Mouse (Mus musculus) ES-Bruce4 (cell line): ENCODE data around the gene Ago4. TPM values are rescaled to one million over a fixed set of nuclear protein-coding genes. Genes with fewer than 3 reads are reported as not detected.

ENCODE experiments used
- H3K27ac ChIP-seq: 2 replicates; pipeline ENCODE4 v1.5.1; 2012; ENCODE audit warnings: low read length, inconsistent platforms; ENCODE audit not compliant: insufficient read depth
- H3K27me3 ChIP-seq: 2 replicates; pipeline ENCODE4 v1.6.1; 2012; ENCODE audit warnings: mild to moderate bottlenecking, low read length, inconsistent platforms; ENCODE audit not compliant: control insufficient read depth, poor library complexity, insufficient read depth, severe bottlenecking
- H3K36me3 ChIP-seq: 2 replicates; pipeline ENCODE4 v1.6.1; 2012; ENCODE audit warnings: inconsistent platforms, mild to moderate bottlenecking, low read length, moderate library complexity; ENCODE audit not compliant: control insufficient read depth, poor library complexity, insufficient read depth, severe bottlenecking
- H3K4me1 ChIP-seq: one replicate; pipeline ENCODE4 v1.8.1; 2011; ENCODE audit warnings: low read length; ENCODE audit not compliant: control insufficient read depth, insufficient read depth
- H3K4me3 ChIP-seq: 2 replicates; pipeline ENCODE4 v1.5.1; 2011; ENCODE audit warnings: low read depth, mild to moderate bottlenecking, low read length
- H3K9ac ChIP-seq: 2 replicates; pipeline ENCODE4 v1.6.1; 2012; ENCODE audit warnings: low read depth, mild to moderate bottlenecking, inconsistent platforms; ENCODE audit not compliant: poor library complexity, severe bottlenecking
- H3K9me3 ChIP-seq: replicated peaks from 2 replicates; pipeline ENCODE4 v1.6.1; 2012; ENCODE audit warnings: mild to moderate bottlenecking, low read length, inconsistent platforms; ENCODE audit not compliant: control insufficient read depth, poor library complexity, insufficient read depth, severe bottlenecking
- CTCF ChIP-seq: IDR thresholded peaks from one replicate; pipeline ENCODE4 v1.8.1; 2011; ENCODE audit warnings: low read depth, low read length
- EP300 ChIP-seq: IDR thresholded peaks from 2 replicates; pipeline ENCODE4 v1.6.1; 2011; ENCODE audit warnings: low read depth, low read length; ENCODE audit not compliant: insufficient read depth
- POLR2A ChIP-seq: IDR thresholded peaks from one replicate; pipeline ENCODE4 v1.8.1; 2011; ENCODE audit warnings: low read length; ENCODE audit not compliant: insufficient read depth
- polyA plus RNA-seq: library from polyadenylated mRNA; stranded (reverse); fragments of >200 nt; gene quantifications from 2 replicates; pipeline ENCODE4 v1.2.4, GENCODE M21; 2011; ENCODE audit warnings: low read depth; ENCODE audit not compliant: missing spikeins, insufficient read depth, insufficient read length

The Ago4 gene
- polyA plus RNA-seq, 1 experiment: 3.1 TPM

- TF ChIP-seq EP300: peak; percentile 99
- TF ChIP-seq CTCF: no peak
- H3K36me3 ChIP-seq: no peaks in the 10 kb centered on the region
- no peaks in the 10 kb centered on the region for H3K27me3 ChIP-seq
- H3K9me3 ChIP-seq: no peaks in the 10 kb centered on the region
- peak overlapping the region; percentile 72 for H3K4me3 ChIP-seq
- H3K27ac ChIP-seq: peak overlapping the region; percentile 100
- peak overlapping the region; percentile 61; the same call in 1 of the 2 replicates for H3K9ac ChIP-seq
- H3K4me1 ChIP-seq: peaks cover 4% of the 10 kb centered on the region
These were observed 67.4 kb downstream of the Ago4 start for GRCm38 (mm10) chr4:126465843-126466242.

- H3K9ac ChIP-seq: peak overlapping the region; percentile 61; the same call in 1 of the 2 replicates
- H3K4me1 ChIP-seq: peaks cover 4% of the 10 kb centered on the region
These were observed 68.4 kb downstream of the Ago4 start for GRCm38 (mm10) chr4:126464892-126465235.

GRCm38 (mm10) chr4:126464189-126464891 is 68.9 kb downstream of the Ago4 start:
- Histone ChIP-seq H3K4me3 (0 out of 2 replicates have a peak overlapping the region, but pooled peaks have one; percentile 10), H3K27me3 (no peaks in the 10 kb centered on the region), H3K36me3 (peaks cover 3% of the 10 kb centered on the region; the same call in 1 of the 2 replicates), H3K4me1 (peaks cover 7% of the 10 kb centered on the region), H3K9me3 (no peaks in the 10 kb centered on the region), H3K9ac (peak overlapping the region; percentile 34), H3K27ac (peak overlapping the region; percentile 100)
- no peak for TF ChIP-seq EP300
- TF ChIP-seq CTCF: no peak
- TF ChIP-seq POLR2A: no peak

More at GRCm38 (mm10) chr4:126464892-126465235, 68.4 kb downstream of the Ago4 start:
- H3K9me3 ChIP-seq: no peaks in the 10 kb centered on the region
- H3K27ac ChIP-seq: peak overlapping the region; percentile 100
- TF ChIP-seq EP300: peak; percentile 81
- no peak for TF ChIP-seq CTCF
- no peaks in the 10 kb centered on the region for H3K27me3 ChIP-seq
- H3K36me3 ChIP-seq: no peaks in the 10 kb centered on the region
- H3K4me3 ChIP-seq: peak overlapping the region; percentile 72

GRCm38 (mm10) chr4:126455441-126455840 is 77.8 kb downstream of the Ago4 start:
- H3K9me3 ChIP-seq: peaks cover 18% of the 10 kb centered on the region
- H3K36me3 ChIP-seq: peaks cover 63% of the 10 kb centered on the region
- no peak for TF ChIP-seq POLR2A
- no peak for TF ChIP-seq CTCF
- H3K9ac ChIP-seq: no peak overlapping the region
- H3K4me1 ChIP-seq: peaks cover 3% of the 10 kb centered on the region
- H3K4me3 ChIP-seq: no peak overlapping the region
- H3K27me3 ChIP-seq: no peaks in the 10 kb centered on the region
- no peak overlapping the region for H3K27ac ChIP-seq

- Histone ChIP-seq H3K9me3 (peaks cover 18% of the 10 kb centered on the region), H3K27ac (no peak overlapping the region), H3K4me1 (peaks cover 2% of the 10 kb centered on the region), H3K4me3 (no peak overlapping the region), H3K36me3 (peaks cover 62% of the 10 kb centered on the region), H3K9ac (no peak overlapping the region), H3K27me3 (no peaks in the 10 kb centered on the region)
- no peak for TF ChIP-seq POLR2A
- TF ChIP-seq CTCF: no peak
- no peak for TF ChIP-seq EP300
These were observed 78.6 kb downstream of the Ago4 start for GRCm38 (mm10) chr4:126454547-126455254.

GRCm38 (mm10) chr4:126450268-126450667 is 83.0 kb downstream of the Ago4 start:
- TF ChIP-seq CTCF (no peak), EP300 (peak; percentile 62), POLR2A (no peak)
- peak overlapping the region; percentile 25; the same call in 1 of the 2 replicates for H3K27ac ChIP-seq
- peaks cover 44% of the 10 kb centered on the region for H3K36me3 ChIP-seq
- H3K9me3 ChIP-seq: peaks cover 18% of the 10 kb centered on the region
- no peaks in the 10 kb centered on the region for H3K27me3 ChIP-seq
- H3K4me3 ChIP-seq: no peak overlapping the region
- H3K9ac ChIP-seq: no peak overlapping the region
- no peaks in the 10 kb centered on the region for H3K4me1 ChIP-seq
